Mouse (Mus musculus): ENCODE measurements around the gene Casp14. TPM values are rescaled to one million over a fixed set of nuclear protein-coding genes. Genes with fewer than 3 reads are reported as not detected.
A peak's percentile ranks its signal among the peaks of the same experiment; 100 is the strongest.
"Not testable (repeated sequence)": the region's sequence is repeated elsewhere in the genome, so short reads cannot be mapped to it uniquely, and the experiment has no call there.

Gene Casp14
- polyA plus RNA-seq, 1 experiment from 2014 or later = not detected

DNA sequence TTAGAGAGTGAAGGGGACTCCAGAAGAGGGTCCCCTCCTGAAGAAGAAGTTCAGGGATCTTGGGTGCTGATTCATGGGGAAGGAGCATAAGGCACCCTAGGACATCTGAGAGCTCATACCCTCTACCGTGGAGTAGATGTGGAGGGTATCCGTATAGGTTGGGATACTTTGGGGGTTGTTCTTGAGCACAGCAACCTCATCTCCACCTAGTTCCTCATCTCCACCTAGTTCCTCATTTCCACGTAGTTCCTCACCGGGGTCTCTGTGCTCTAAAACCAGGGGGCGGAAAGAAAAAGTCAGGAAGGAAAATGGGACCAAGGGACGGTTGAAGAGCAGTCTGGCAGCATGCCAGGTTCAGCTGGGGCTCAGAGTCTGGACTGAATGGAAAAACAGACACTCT, 4.0 kb downstream of the Casp14 start:
- WGBS = 91% methylated on average over 6 of the region's 6 CpGs

DNA sequence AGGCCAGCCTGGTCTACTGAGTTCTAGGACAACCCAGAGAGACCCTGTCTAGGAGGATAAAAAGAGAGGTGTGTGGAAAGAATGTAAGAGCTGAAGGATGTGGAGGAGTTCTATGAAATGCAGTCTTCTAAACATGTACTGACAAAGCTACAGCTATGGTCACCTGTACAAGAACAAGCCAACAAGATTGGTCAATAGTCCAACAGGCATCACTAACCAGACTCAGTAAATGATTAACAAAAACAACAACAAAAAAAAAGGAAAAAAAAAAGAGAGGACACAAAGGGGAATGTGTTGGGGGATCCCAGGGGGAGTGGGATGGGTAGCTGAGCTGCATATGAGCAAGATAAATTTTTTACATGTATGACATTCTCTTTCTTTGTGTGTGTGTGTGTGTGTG, 7.4 kb downstream of the Casp14 start:
- no peak overlapping the region for H3K4me3 ChIP-seq (ENCODE audit: low read depth, low read length)
- H3K27ac ChIP-seq (ENCODE audit: low read depth, low read length) = no peak overlapping the region
- DNase-seq (ENCODE audit: low spot score) = no peak
- ATAC-seq (replicated peaks; ENCODE audit: low FRiP score) = no peak
- H3K9ac ChIP-seq (ENCODE audit: low read length) = no peak overlapping the region
- no peaks in the 10 kb centered on the region for H3K4me1 ChIP-seq (replicated peaks; ENCODE audit: control insufficient read depth, insufficient read depth, low read length)
- no peak overlapping the region for H3K4me2 ChIP-seq (ENCODE audit: low read depth, low read length, severe bottlenecking)
- H3K36me3 ChIP-seq (ENCODE audit: control insufficient read depth, insufficient read depth, low read length) = no peaks in the 10 kb centered on the region
- H3K27me3 ChIP-seq (ENCODE audit: control insufficient read depth, insufficient read depth, low read length) = no peaks in the 10 kb centered on the region
- no peaks in the 10 kb centered on the region for H3K9me3 ChIP-seq (ENCODE audit: control insufficient read depth, low read length)

More for the DNA sequence above, 4.0 kb downstream of the Casp14 start:
- no peak for ATAC-seq (replicated peaks; ENCODE audit: low FRiP score)
- no peak for DNase-seq (ENCODE audit: low spot score)
- Histone ChIP-seq H3K27me3 (ENCODE audit: control insufficient read depth, insufficient read depth, low read length) (no peaks in the 10 kb centered on the region), H3K4me2 (ENCODE audit: low read depth, low read length, severe bottlenecking) (no peak overlapping the region), H3K9ac (ENCODE audit: low read length) (no peak overlapping the region), H3K36me3 (ENCODE audit: control insufficient read depth, insufficient read depth, low read length) (no peaks in the 10 kb centered on the region), H3K4me3 (ENCODE audit: low read depth, low read length) (no peak overlapping the region), H3K9me3 (ENCODE audit: control insufficient read depth, low read length) (no peaks in the 10 kb centered on the region), H3K4me1 (replicated peaks; ENCODE audit: control insufficient read depth, insufficient read depth, low read length) (no peaks in the 10 kb centered on the region), H3K27ac (ENCODE audit: low read depth, low read length) (no peak overlapping the region)

DNA sequence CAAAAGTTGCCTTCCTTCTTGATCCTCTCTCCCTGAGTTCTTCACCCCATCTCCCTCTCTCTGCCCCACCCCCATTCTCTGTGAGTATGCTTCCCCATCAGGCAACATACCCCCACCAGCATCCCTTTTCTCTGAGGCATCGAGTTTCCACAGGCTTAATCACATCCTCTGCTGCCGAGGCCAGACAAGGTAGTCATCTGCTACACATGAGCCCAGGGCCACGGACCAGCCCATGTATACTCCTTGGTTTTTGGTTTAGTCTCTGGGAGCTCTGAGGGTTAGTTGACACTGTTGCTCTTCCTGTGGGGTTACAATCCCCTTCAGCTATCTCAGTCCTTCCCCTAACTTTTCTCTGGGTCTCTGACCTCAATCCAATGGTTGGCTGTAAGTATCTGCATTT, 17.2 kb downstream of the Casp14 start:
- Histone ChIP-seq H3K36me3 (ENCODE audit: control insufficient read depth, insufficient read depth, low read length) (no peaks in the 10 kb centered on the region), H3K27ac (ENCODE audit: low read depth, low read length) (no peak overlapping the region), H3K9me3 (ENCODE audit: control insufficient read depth, low read length) (no peaks in the 10 kb centered on the region), H3K4me2 (ENCODE audit: low read depth, low read length, severe bottlenecking) (no peak overlapping the region), H3K4me1 (replicated peaks; ENCODE audit: control insufficient read depth, insufficient read depth, low read length) (no peaks in the 10 kb centered on the region), H3K9ac (ENCODE audit: low read length) (no peak overlapping the region), H3K27me3 (ENCODE audit: control insufficient read depth, insufficient read depth, low read length) (no peaks in the 10 kb centered on the region), H3K4me3 (ENCODE audit: low read depth, low read length) (no peak overlapping the region)
- WGBS = 51% methylated on average over 3 of the region's 3 CpGs
- DNase-seq (ENCODE audit: low spot score) (no peak), ATAC-seq (replicated peaks; ENCODE audit: low FRiP score) (no peak)

DNA sequence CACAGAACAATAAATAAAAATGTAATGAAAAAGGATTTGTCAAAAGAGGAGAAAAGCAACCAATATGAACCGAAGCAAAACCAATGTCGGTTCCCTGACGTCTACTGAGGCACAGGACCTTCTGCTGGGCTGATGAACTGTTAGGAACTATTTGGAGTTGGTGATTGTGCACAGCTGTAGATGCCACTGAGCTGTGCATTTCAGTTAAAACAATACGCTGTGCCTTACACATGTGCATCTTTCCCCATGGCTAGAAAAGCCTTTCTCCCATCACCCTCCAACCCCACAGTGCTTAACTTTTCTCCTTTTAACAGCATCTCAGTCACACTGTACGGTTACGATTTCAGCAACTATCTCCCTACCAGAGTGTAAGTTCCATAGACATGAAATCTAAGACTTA, 28.1 kb downstream of the Casp14 start:
- DNase-seq (ENCODE audit: low spot score) = no peak
- 93% methylated on average over 6 of the region's 6 CpGs for WGBS
- H3K9me3 ChIP-seq (ENCODE audit: control insufficient read depth, low read length) = no peaks in the 10 kb centered on the region

DNA sequence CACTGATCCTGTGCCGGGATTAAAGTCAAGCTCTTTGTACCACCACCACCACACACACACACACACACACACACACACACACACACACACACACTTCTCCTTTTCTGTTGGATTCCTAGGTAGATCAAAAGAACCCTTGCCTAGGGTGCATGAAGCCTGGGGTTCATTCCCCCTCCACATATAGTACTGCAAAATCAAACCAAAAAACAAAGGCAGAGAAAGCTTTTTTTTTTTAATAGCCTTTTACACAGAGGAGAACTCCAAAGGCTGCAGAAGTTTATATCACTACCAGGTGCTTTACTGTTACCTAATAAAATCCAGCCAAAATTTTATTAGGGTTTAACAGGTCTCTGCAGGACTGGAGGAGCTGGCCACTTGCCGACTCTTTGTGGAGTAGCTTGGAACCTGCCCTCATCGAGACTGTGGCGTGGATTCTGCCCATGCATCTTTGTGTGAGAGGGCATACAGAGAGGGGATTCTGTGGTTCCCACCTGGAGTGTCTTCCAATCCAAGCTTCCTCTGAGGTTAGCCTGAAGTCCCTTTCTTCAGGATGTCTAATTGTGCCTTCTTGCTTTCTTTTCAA, 31.0 kb downstream of the Casp14 start:
- DNase-seq (ENCODE audit: low spot score) (peak; percentile 22), ATAC-seq (replicated peaks; ENCODE audit: low FRiP score) (no peak)
- 70% methylated on average over 4 of the region's 4 CpGs for WGBS
- Histone ChIP-seq H3K36me3 (ENCODE audit: control insufficient read depth, insufficient read depth, low read length) (no peaks in the 10 kb centered on the region), H3K4me3 (ENCODE audit: low read depth, low read length) (no peak overlapping the region), H3K9ac (ENCODE audit: low read length) (no peak overlapping the region), H3K4me2 (ENCODE audit: low read depth, low read length, severe bottlenecking) (no peak overlapping the region), H3K27me3 (ENCODE audit: control insufficient read depth, insufficient read depth, low read length) (no peaks in the 10 kb centered on the region), H3K27ac (ENCODE audit: low read depth, low read length) (no peak overlapping the region), H3K4me1 (replicated peaks; ENCODE audit: control insufficient read depth, insufficient read depth, low read length) (no peaks in the 10 kb centered on the region), H3K9me3 (ENCODE audit: control insufficient read depth, low read length) (no peaks in the 10 kb centered on the region)

More for the DNA sequence above, 28.1 kb downstream of the Casp14 start:
- no peak for ATAC-seq (replicated peaks; ENCODE audit: low FRiP score)
- no peak overlapping the region for H3K9ac ChIP-seq (ENCODE audit: low read length)
- no peak overlapping the region for H3K27ac ChIP-seq (ENCODE audit: low read depth, low read length)
- H3K27me3 ChIP-seq (ENCODE audit: control insufficient read depth, insufficient read depth, low read length) = no peaks in the 10 kb centered on the region
- no peak overlapping the region for H3K4me2 ChIP-seq (ENCODE audit: low read depth, low read length, severe bottlenecking)
- no peaks in the 10 kb centered on the region for H3K4me1 ChIP-seq (replicated peaks; ENCODE audit: control insufficient read depth, insufficient read depth, low read length)
- no peak overlapping the region for H3K4me3 ChIP-seq (ENCODE audit: low read depth, low read length)
- no peaks in the 10 kb centered on the region for H3K36me3 ChIP-seq (ENCODE audit: control insufficient read depth, insufficient read depth, low read length)

DNA sequence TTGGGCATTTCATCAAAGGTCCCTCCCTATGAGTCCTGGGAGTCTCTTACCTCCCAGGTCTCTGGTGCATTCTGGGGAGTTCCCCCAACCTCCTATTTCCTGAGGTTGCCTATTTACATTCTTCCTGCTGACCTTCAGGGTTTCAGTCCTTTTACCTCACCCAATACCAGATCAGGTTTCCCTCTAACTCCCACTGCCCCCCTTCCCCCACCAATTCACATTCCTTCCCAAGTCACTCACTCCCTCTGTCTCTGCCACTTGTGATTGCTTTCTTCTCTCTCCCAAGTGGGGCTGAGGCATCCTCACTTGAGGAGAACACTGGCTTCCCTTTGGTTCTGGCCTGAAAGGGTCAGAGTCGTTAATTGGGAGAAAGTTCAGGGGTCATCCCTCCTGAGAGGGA, 48.0 kb downstream of the Casp14 start:
- WGBS = 19% methylated on average over 1 of the region's 1 CpGs

DNA sequence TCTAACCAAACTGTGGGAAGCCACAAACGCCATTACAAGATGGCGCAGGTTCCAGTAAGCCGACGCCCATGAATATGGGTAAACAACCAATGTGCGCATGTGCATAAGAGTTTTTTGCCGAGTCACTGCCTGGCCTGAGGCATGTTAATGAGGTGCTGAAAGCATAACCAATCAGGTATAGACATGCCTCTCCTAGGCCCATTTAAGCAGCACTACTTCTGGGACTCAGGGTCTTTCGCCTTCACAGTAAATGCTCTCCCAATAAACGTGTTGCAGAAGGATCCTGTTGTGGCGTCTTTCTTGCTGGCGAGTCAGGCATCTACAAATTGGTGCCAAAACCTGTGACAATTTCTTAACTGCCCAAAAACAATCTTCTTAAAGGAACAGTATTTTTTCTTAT, 51.4 kb downstream of the Casp14 start:
- H3K4me3 ChIP-seq (ENCODE audit: low read depth, low read length); H3K36me3 ChIP-seq (ENCODE audit: control insufficient read depth, insufficient read depth, low read length); DNase-seq (ENCODE audit: low spot score); H3K9me3 ChIP-seq (ENCODE audit: control insufficient read depth, low read length); H3K27ac ChIP-seq (ENCODE audit: low read depth, low read length); H3K9ac ChIP-seq (ENCODE audit: low read length); ATAC-seq (replicated peaks; ENCODE audit: low FRiP score); H3K4me2 ChIP-seq (ENCODE audit: low read depth, low read length, severe bottlenecking); H3K4me1 ChIP-seq (replicated peaks; ENCODE audit: control insufficient read depth, insufficient read depth, low read length); H3K27me3 ChIP-seq (ENCODE audit: control insufficient read depth, insufficient read depth, low read length): not testable (repeated sequence)
- WGBS = 96% methylated on average over 10 of the region's 10 CpGs

More for the DNA sequence above, 48.0 kb downstream of the Casp14 start:
- not testable (repeated sequence) for ATAC-seq (replicated peaks; ENCODE audit: low FRiP score); H3K36me3 ChIP-seq (ENCODE audit: control insufficient read depth, insufficient read depth, low read length); H3K4me3 ChIP-seq (ENCODE audit: low read depth, low read length); H3K4me2 ChIP-seq (ENCODE audit: low read depth, low read length, severe bottlenecking); H3K27ac ChIP-seq (ENCODE audit: low read depth, low read length); DNase-seq (ENCODE audit: low spot score); H3K9me3 ChIP-seq (ENCODE audit: control insufficient read depth, low read length); H3K9ac ChIP-seq (ENCODE audit: low read length); H3K27me3 ChIP-seq (ENCODE audit: control insufficient read depth, insufficient read depth, low read length); H3K4me1 ChIP-seq (replicated peaks; ENCODE audit: control insufficient read depth, insufficient read depth, low read length)

DNA sequence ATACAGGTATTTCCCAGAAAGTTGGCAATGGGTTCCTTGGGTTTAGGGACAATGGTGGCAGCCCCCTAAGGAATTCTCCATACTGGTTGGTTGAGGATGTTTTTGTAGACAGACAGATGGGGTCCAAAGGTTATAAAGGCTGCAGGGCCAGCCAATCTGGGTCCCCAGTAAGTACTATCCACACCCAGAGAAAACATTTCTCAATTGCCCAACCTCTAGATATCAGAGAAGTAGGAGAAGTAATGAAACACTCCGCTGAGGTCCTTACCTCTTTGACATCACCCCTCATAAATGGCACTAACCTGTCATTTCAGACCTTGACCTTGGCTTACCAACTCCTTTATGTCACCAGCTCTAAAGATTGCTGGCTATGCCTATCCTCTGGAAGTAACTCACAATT, 53.5 kb downstream of the Casp14 start:
- no peaks in the 10 kb centered on the region for H3K27me3 ChIP-seq (ENCODE audit: control insufficient read depth, insufficient read depth, low read length)
- H3K4me3 ChIP-seq (ENCODE audit: low read depth, low read length) = no peak overlapping the region
- no peak overlapping the region for H3K9ac ChIP-seq (ENCODE audit: low read length)
- H3K9me3 ChIP-seq (ENCODE audit: control insufficient read depth, low read length) = no peaks in the 10 kb centered on the region
- no peak overlapping the region for H3K27ac ChIP-seq (ENCODE audit: low read depth, low read length)
- no peaks in the 10 kb centered on the region for H3K4me1 ChIP-seq (replicated peaks; ENCODE audit: control insufficient read depth, insufficient read depth, low read length)
- DNase-seq (ENCODE audit: low spot score) = no peak
- ATAC-seq (replicated peaks; ENCODE audit: low FRiP score) = no peak
- H3K36me3 ChIP-seq (ENCODE audit: control insufficient read depth, insufficient read depth, low read length) = no peaks in the 10 kb centered on the region
- no peak overlapping the region for H3K4me2 ChIP-seq (ENCODE audit: low read depth, low read length, severe bottlenecking)
- WGBS = 100% methylated on average over 1 of the region's 1 CpGs

All from forebrain, embryonic 11.5 days (tissue).